Mouse (Mus musculus): ENCODE results near the gene Pdia4. TPM values are rescaled to one million over a fixed set of nuclear protein-coding genes. Genes with fewer than 3 reads are reported as not detected.
A peak's percentile ranks its signal among the peaks of the same experiment; 100 is the strongest.
"Not testable (repeated sequence)": the region's sequence is repeated elsewhere in the genome, so short reads cannot be mapped to it uniquely, and the experiment has no call there.

The Pdia4 gene
- total RNA-seq, 2 experiments from 2014 or later = 55.9 to 63.5 TPM

GRCm38 (mm10) chr6:47767355-47767754 is 45.9 kb downstream of the Pdia4 start:
- DNase-seq (ENCODE audit: low spot score in 2 of 2) = not testable (repeated sequence)

GRCm38 (mm10) chr6:47762686-47763085 is 50.5 kb downstream of the Pdia4 start:
- not testable (repeated sequence) for DNase-seq (ENCODE audit: low spot score in 2 of 2)

GRCm38 (mm10) chr6:47759406-47759805 is 53.8 kb downstream of the Pdia4 start:
- DNase-seq (ENCODE audit: low spot score in 2 of 2) = not testable (repeated sequence)

- peak; percentile 67 to 77 for DNase-seq (ENCODE audit: low spot score in 2 of 2)
Observed at GRCm38 (mm10) chr6:47757849-47758248, 55.4 kb downstream of the Pdia4 start.

- not testable (repeated sequence) for DNase-seq (ENCODE audit: low spot score in 2 of 2)
Observed at GRCm38 (mm10) chr6:47757429-47757828, 55.8 kb downstream of the Pdia4 start.

- DNase-seq (ENCODE audit: low spot score in 2 of 2) = not testable (repeated sequence)
Observed at GRCm38 (mm10) chr6:47753144-47753543, 60.1 kb downstream of the Pdia4 start.

GRCm38 (mm10) chr6:47748306-47748705 is 64.9 kb downstream of the Pdia4 start:
- peak; percentile 95 to 97 for DNase-seq (ENCODE audit: low spot score in 2 of 2)

GRCm38 (mm10) chr6:47747886-47748285 is 65.3 kb downstream of the Pdia4 start:
- DNase-seq (ENCODE audit: low spot score in 2 of 2) = not testable (repeated sequence)

Small RNAs within 50 kb of the gene (microRNA-seq; reads per million reads assigned to microRNA genes)
- gene Mir704 = 0 to 0.25 reads per million in 2 experiments

Other genes starting within 250 kb of the Pdia4 start
- gene Ezh2, start 218.1 kb downstream of the Pdia4 start, total RNA-seq (2021) = 10 to 100 TPM; 12.1 to 12.9 TPM
- 1 to 10 TPM; 5.2 to 6.2 TPM for gene Zfp786, start 17.4 kb upstream of the Pdia4 start, total RNA-seq (2021)
- 10 to 100 TPM; 21.0 to 21.3 TPM for gene Zfp398, start 22.2 kb upstream of the Pdia4 start, total RNA-seq (2021)
- 10 to 100 TPM; 10.5 to 11.1 TPM for gene Zfp282, start 63.8 kb upstream of the Pdia4 start, total RNA-seq (2021)
- gene Zfp212, start 107.0 kb upstream of the Pdia4 start, total RNA-seq (2021) = 10 to 100 TPM; 17.0 to 18.3 TPM
- 10 to 100 TPM; 19.6 to 20.2 TPM for gene Zfp956, start 140.0 kb upstream of the Pdia4 start, total RNA-seq (2021)
- 10 to 100 TPM; 35.3 to 36.3 TPM for gene Zfp777, start 235.5 kb upstream of the Pdia4 start, total RNA-seq (2021)

Data from left cerebral cortex, adult 18-20 months (tissue).